Mouse (Mus musculus): ENCODE results near the gene Abca2. TPM values are rescaled to one million over a fixed set of nuclear protein-coding genes. Genes with fewer than 3 reads are reported as not detected.

The Abca2 gene
- total RNA-seq, 2 experiments from 2014 or later = 169 to 174 TPM

GRCm38 (mm10) chr2:25456205-25456953 lies 27.9 kb downstream of the Abca2 start, which contains the start of gene Clic3:
Gene Clic3, plus strand, starts transcription at chr2:25456838.
- intact Hi-C loops (cut with DNase I) = no loop called here
- DNase-seq (ENCODE audit: low spot score in 2 of 2) = no peak

GRCm38 (mm10) chr2:25457022-25457896 lies 28.8 kb downstream of the Abca2 start:
- intact Hi-C loops (cut with DNase I) = no loop called here
- no peak for DNase-seq (ENCODE audit: low spot score in 2 of 2)

GRCm38 (mm10) chr2:25458911-25459310 lies 30.4 kb downstream of the Abca2 start:
- intact Hi-C loops (cut with DNase I) = no loop called here
- no peak for DNase-seq (ENCODE audit: low spot score in 2 of 2)

GRCm38 (mm10) chr2:25460135-25460534 lies 31.6 kb downstream of the Abca2 start:
- intact Hi-C loops (cut with DNase I) = loop anchor here (2.0 kb wide), 2 partner anchors 29 to 41 kb away; partner anchors contain the start of genes C8g and Fbxw5
- DNase-seq (ENCODE audit: low spot score in 2 of 2) = no peak

GRCm38 (mm10) chr2:25460551-25461309 lies 32.2 kb downstream of the Abca2 start, which contains the start of gene Paxx:
Gene Paxx, minus strand, starts transcription at chr2:25461094.
- peak; percentile 95 to 96 for DNase-seq (ENCODE audit: low spot score in 2 of 2)
- intact Hi-C loops (cut with DNase I) = loop anchor here (2.0 kb wide), 2 partner anchors 30 to 40 kb away; partner anchors contain the start of genes C8g and Fbxw5

- intact Hi-C loops (cut with DNase I) = loop anchor here (2.0 kb wide), 2 partner anchors 31 to 39 kb away; partner anchors contain the start of genes C8g and Fbxw5
- no peak for DNase-seq (ENCODE audit: low spot score in 2 of 2)
Measured at GRCm38 (mm10) chr2:25461407-25461806, 32.9 kb downstream of the Abca2 start.

- DNase-seq (ENCODE audit: low spot score in 2 of 2) = no peak
- intact Hi-C loops (cut with DNase I) = no loop called here
Measured at GRCm38 (mm10) chr2:25463630-25464029, 35.1 kb downstream of the Abca2 start.

- DNase-seq (ENCODE audit: low spot score in 2 of 2) = no peak
- intact Hi-C loops (cut with DNase I) = no loop called here
Measured at GRCm38 (mm10) chr2:25465256-25465655, 36.8 kb downstream of the Abca2 start.

- DNase-seq (ENCODE audit: low spot score in 2 of 2) = no peak
- intact Hi-C loops (cut with DNase I) = no loop called here
Measured at GRCm38 (mm10) chr2:25465816-25466635, 37.5 kb downstream of the Abca2 start.

GRCm38 (mm10) chr2:25467606-25468303 lies 39.3 kb downstream of the Abca2 start:
- DNase-seq (ENCODE audit: low spot score in 2 of 2) = no peak
- intact Hi-C loops (cut with DNase I) = no loop called here

- intact Hi-C loops (cut with DNase I) = no loop called here
- peak in 1 of 2 experiments; percentile 48 for DNase-seq (ENCODE audit: low spot score in 2 of 2)
Measured at GRCm38 (mm10) chr2:25468962-25469915, 40.7 kb downstream of the Abca2 start.

- no peak for DNase-seq (ENCODE audit: low spot score in 2 of 2)
- intact Hi-C loops (cut with DNase I) = no loop called here
Measured at GRCm38 (mm10) chr2:25469969-25470368, 41.5 kb downstream of the Abca2 start, which contains the start of gene Ptgds. Gene Ptgds, minus strand, starts transcription at chr2:25470046.

GRCm38 (mm10) chr2:25472550-25472949 lies 44.0 kb downstream of the Abca2 start:
- no peak for DNase-seq (ENCODE audit: low spot score in 2 of 2)

GRCm38 (mm10) chr2:25477541-25477940 lies 49.0 kb downstream of the Abca2 start:
- intact Hi-C loops (cut with DNase I) = no loop called here
- DNase-seq (ENCODE audit: low spot score in 2 of 2) = no peak

More at GRCm38 (mm10) chr2:25472550-25472949, 44.0 kb downstream of the Abca2 start:
- intact Hi-C loops (cut with DNase I) = no loop called here

- DNase-seq (ENCODE audit: low spot score in 2 of 2) = peak; percentile 50 to 57
- intact Hi-C loops (cut with DNase I) = no loop called here
Measured at GRCm38 (mm10) chr2:25477967-25478675, 49.6 kb downstream of the Abca2 start.

- intact Hi-C loops (cut with DNase I) = no loop called here
- no peak for DNase-seq (ENCODE audit: low spot score in 2 of 2)
Measured at GRCm38 (mm10) chr2:25479551-25480311, 51.2 kb downstream of the Abca2 start.

All from left cerebral cortex, postnatal 36 days (tissue).